Mouse (Mus musculus): Measurements from ENCODE around the gene Map2k2. TPM values are rescaled to one million over a fixed set of nuclear protein-coding genes. Genes with fewer than 3 reads are reported as not detected.

The Map2k2 gene
- polyA plus RNA-seq, 1 experiment = 135 TPM

GRCm38 (mm10) chr10:81142551-81142981 lies 36.9 kb downstream of the Map2k2 start:
- TF ChIP-seq POLR2A (IDR thresholded peaks at IDR 0.05; ENCODE audit: low read depth, low read length) (no peak), CTCF (IDR thresholded peaks at IDR 0.05; ENCODE audit: extremely low read depth, insufficient read depth, insufficient read length, insufficient replicate concordance) (no peak)
- 59% methylated on average over 5 of the region's 5 CpGs for WGBS
- Histone ChIP-seq H3K27ac (ENCODE audit: insufficient read depth, low read length) (no peak overlapping the region), H3K4me3 (ENCODE audit: extremely low read depth, insufficient read depth, insufficient read length) (no peak overlapping the region), H3K27me3 (ENCODE audit: control insufficient read depth, insufficient read depth, low read length) (no peaks in the 10 kb centered on the region), H3K36me3 (ENCODE audit: control insufficient read depth, insufficient read depth, low read length) (peaks cover 38% of the 10 kb centered on the region), H3K4me1 (ENCODE audit: control insufficient read depth, insufficient read depth, insufficient read length) (peaks cover 31% of the 10 kb centered on the region; the same call in 1 of the 2 replicates)
- no peak for DNase-seq (ENCODE audit: low read depth in 1 of 2, low spot score in 2 of 2)

GRCm38 (mm10) chr10:81143157-81143633 lies 37.5 kb downstream of the Map2k2 start:
- no peaks in the 10 kb centered on the region for H3K27me3 ChIP-seq (ENCODE audit: control insufficient read depth, insufficient read depth, low read length)
- no peak overlapping the region for H3K27ac ChIP-seq (ENCODE audit: insufficient read depth, low read length)
- 86% methylated on average over 7 of the region's 7 CpGs for WGBS
- H3K4me1 ChIP-seq (ENCODE audit: control insufficient read depth, insufficient read depth, insufficient read length) = peaks cover 31% of the 10 kb centered on the region; the same call in 1 of the 2 replicates
- no peak overlapping the region for H3K4me3 ChIP-seq (ENCODE audit: extremely low read depth, insufficient read depth, insufficient read length)
- H3K36me3 ChIP-seq (ENCODE audit: control insufficient read depth, insufficient read depth, low read length) = peaks cover 44% of the 10 kb centered on the region
- DNase-seq (ENCODE audit: low read depth in 1 of 2, low spot score in 2 of 2) = no peak
- no peak for TF ChIP-seq CTCF (IDR thresholded peaks at IDR 0.05; ENCODE audit: extremely low read depth, insufficient read depth, insufficient read length, insufficient replicate concordance)
- no peak for TF ChIP-seq POLR2A (IDR thresholded peaks at IDR 0.05; ENCODE audit: low read depth, low read length)

- Histone ChIP-seq H3K4me1 (ENCODE audit: control insufficient read depth, insufficient read depth, insufficient read length) (peaks cover 29% of the 10 kb centered on the region; the same call in 1 of the 2 replicates), H3K27me3 (ENCODE audit: control insufficient read depth, insufficient read depth, low read length) (no peaks in the 10 kb centered on the region), H3K27ac (ENCODE audit: insufficient read depth, low read length) (no peak overlapping the region), H3K4me3 (ENCODE audit: extremely low read depth, insufficient read depth, insufficient read length) (no peak overlapping the region), H3K36me3 (ENCODE audit: control insufficient read depth, insufficient read depth, low read length) (peaks cover 52% of the 10 kb centered on the region)
- no peak for DNase-seq (ENCODE audit: low read depth in 1 of 2, low spot score in 2 of 2)
- TF ChIP-seq CTCF (IDR thresholded peaks at IDR 0.05; ENCODE audit: extremely low read depth, insufficient read depth, insufficient read length, insufficient replicate concordance) (no peak), POLR2A (IDR thresholded peaks at IDR 0.05; ENCODE audit: low read depth, low read length) (no peak)
- 96% methylated on average over 52 of the region's 52 CpGs for WGBS
These were observed 38.2 kb downstream of the Map2k2 start for GRCm38 (mm10) chr10:81143845-81144437.

- TF ChIP-seq POLR2A (IDR thresholded peaks at IDR 0.05; ENCODE audit: low read depth, low read length) = no peak
- no peak for TF ChIP-seq CTCF (IDR thresholded peaks at IDR 0.05; ENCODE audit: extremely low read depth, insufficient read depth, insufficient read length, insufficient replicate concordance)
- 92% methylated on average over 27 of the region's 27 CpGs for whole genome bisulfite sequencing
- peaks cover 21% of the 10 kb centered on the region; the same call in 1 of the 2 replicates for H3K4me1 ChIP-seq (ENCODE audit: control insufficient read depth, insufficient read depth, insufficient read length)
- DNase-seq (ENCODE audit: low read depth in 1 of 2, low spot score in 2 of 2) = no peak
- no peak overlapping the region for H3K4me3 ChIP-seq (ENCODE audit: extremely low read depth, insufficient read depth, insufficient read length)
- no peak overlapping the region for H3K27ac ChIP-seq (ENCODE audit: insufficient read depth, low read length)
- H3K27me3 ChIP-seq (ENCODE audit: control insufficient read depth, insufficient read depth, low read length) = no peaks in the 10 kb centered on the region
- peaks cover 57% of the 10 kb centered on the region for H3K36me3 ChIP-seq (ENCODE audit: control insufficient read depth, insufficient read depth, low read length)
These were observed 39.0 kb downstream of the Map2k2 start for GRCm38 (mm10) chr10:81144667-81145066.

- Histone ChIP-seq H3K27me3 (ENCODE audit: control insufficient read depth, insufficient read depth, low read length) (no peaks in the 10 kb centered on the region), H3K36me3 (ENCODE audit: control insufficient read depth, insufficient read depth, low read length) (peaks cover 64% of the 10 kb centered on the region), H3K4me1 (ENCODE audit: control insufficient read depth, insufficient read depth, insufficient read length) (peaks cover 15% of the 10 kb centered on the region; the same call in 1 of the 2 replicates), H3K4me3 (ENCODE audit: extremely low read depth, insufficient read depth, insufficient read length) (no peak overlapping the region), H3K27ac (ENCODE audit: insufficient read depth, low read length) (no peak overlapping the region)
- TF ChIP-seq POLR2A (IDR thresholded peaks at IDR 0.05; ENCODE audit: low read depth, low read length) (no peak), CTCF (IDR thresholded peaks at IDR 0.05; ENCODE audit: extremely low read depth, insufficient read depth, insufficient read length, insufficient replicate concordance) (no peak)
- WGBS = 90% methylated on average over 6 of the region's 6 CpGs
- no peak for DNase-seq (ENCODE audit: low read depth in 1 of 2, low spot score in 2 of 2)
These were observed 39.6 kb downstream of the Map2k2 start for GRCm38 (mm10) chr10:81145307-81145706.

GRCm38 (mm10) chr10:81145778-81146177 lies 40.1 kb downstream of the Map2k2 start:
- 88% methylated on average over 7 of the region's 7 CpGs for WGBS

GRCm38 (mm10) chr10:81146296-81146695 lies 40.6 kb downstream of the Map2k2 start:
- Histone ChIP-seq H3K27ac (ENCODE audit: insufficient read depth, low read length) (no peak overlapping the region), H3K27me3 (ENCODE audit: control insufficient read depth, insufficient read depth, low read length) (no peaks in the 10 kb centered on the region), H3K36me3 (ENCODE audit: control insufficient read depth, insufficient read depth, low read length) (peaks cover 67% of the 10 kb centered on the region), H3K4me3 (ENCODE audit: extremely low read depth, insufficient read depth, insufficient read length) (no peak overlapping the region), H3K4me1 (ENCODE audit: control insufficient read depth, insufficient read depth, insufficient read length) (peaks cover 8% of the 10 kb centered on the region; the same call in 1 of the 2 replicates)
- DNase-seq (ENCODE audit: low read depth in 1 of 2, low spot score in 2 of 2) = no peak
- WGBS = 91% methylated on average over 4 of the region's 4 CpGs
- TF ChIP-seq POLR2A (IDR thresholded peaks at IDR 0.05; ENCODE audit: low read depth, low read length) = no peak
- TF ChIP-seq CTCF (IDR thresholded peaks at IDR 0.05; ENCODE audit: extremely low read depth, insufficient read depth, insufficient read length, insufficient replicate concordance) = no peak

More at GRCm38 (mm10) chr10:81145778-81146177, 40.1 kb downstream of the Map2k2 start:
- peaks cover 66% of the 10 kb centered on the region for H3K36me3 ChIP-seq (ENCODE audit: control insufficient read depth, insufficient read depth, low read length)
- no peaks in the 10 kb centered on the region for H3K27me3 ChIP-seq (ENCODE audit: control insufficient read depth, insufficient read depth, low read length)
- DNase-seq (ENCODE audit: low read depth in 1 of 2, low spot score in 2 of 2) = no peak
- TF ChIP-seq CTCF (IDR thresholded peaks at IDR 0.05; ENCODE audit: extremely low read depth, insufficient read depth, insufficient read length, insufficient replicate concordance) (no peak), POLR2A (IDR thresholded peaks at IDR 0.05; ENCODE audit: low read depth, low read length) (no peak)
- no peak overlapping the region for H3K4me3 ChIP-seq (ENCODE audit: extremely low read depth, insufficient read depth, insufficient read length)
- H3K4me1 ChIP-seq (ENCODE audit: control insufficient read depth, insufficient read depth, insufficient read length) = peaks cover 12% of the 10 kb centered on the region; the same call in 1 of the 2 replicates
- H3K27ac ChIP-seq (ENCODE audit: insufficient read depth, low read length) = no peak overlapping the region

Data from spleen, adult 2 months (tissue).